Mouse (Mus musculus) limb, embryonic 14.5 days (tissue): ENCODE results near the gene Adamts8. TPM values are rescaled to one million over a fixed set of nuclear protein-coding genes. Genes with fewer than 3 reads are reported as not detected.
A peak's percentile ranks its signal among the peaks of the same experiment; 100 is the strongest.

ENCODE experiments used
- ATAC-seq: fragments of 200-750 bp; cut with Nextera tagmentation; 2 replicates; pipeline ENCODE4 v1.8.0; 2017; ENCODE audit warnings: low read depth, moderate number of reproducible peaks, moderate TSS enrichment; ENCODE audit not compliant: low FRiP score
- DNase-seq: peaks from one replicate; pipeline ENCODE4 v3.0.0-alpha.2; 2015; ENCODE audit warnings: low spot score
- H3K27ac ChIP-seq: fragments of 300-500 bp; sonication (generic); replicated peaks from 2 replicates; pipeline ENCODE4 v1.5.1; 2014; ENCODE audit warnings: low read depth, mild to moderate bottlenecking, low read length, moderate library complexity, mixed read lengths
- H3K27me3 ChIP-seq: fragments of 300-500 bp; sonication (generic); 2 replicates; pipeline ENCODE4 v1.6.1; 2014; ENCODE audit warnings: low read length, mixed read lengths; ENCODE audit not compliant: control insufficient read depth, insufficient read depth
- H3K36me3 ChIP-seq: fragments of 300-500 bp; sonication (generic); 2 replicates; pipeline ENCODE4 v1.6.1; 2014; ENCODE audit warnings: mild to moderate bottlenecking, low read length, moderate library complexity, mixed read lengths; ENCODE audit not compliant: control insufficient read depth, insufficient read depth
- H3K4me1 ChIP-seq: fragments of 300-500 bp; sonication (generic); 2 replicates; pipeline ENCODE4 v1.6.1; 2014; ENCODE audit warnings: antibody characterized with exemption, low read length, mixed read lengths; ENCODE audit not compliant: control insufficient read depth, insufficient read depth
- H3K4me2 ChIP-seq: fragments of 300-500 bp; sonication (generic); replicated peaks from 2 replicates; pipeline ENCODE4 v1.6.1; 2014; ENCODE audit warnings: low read depth, mild to moderate bottlenecking, low read length, moderate library complexity; ENCODE audit not compliant: severe bottlenecking
- H3K4me3 ChIP-seq: fragments of 300-500 bp; sonication (generic); replicated peaks from 2 replicates; pipeline ENCODE4 v1.5.1; 2014; ENCODE audit warnings: low read length
- H3K9ac ChIP-seq: fragments of 300-500 bp; sonication (generic); 2 replicates; pipeline ENCODE4 v1.6.1; 2014; ENCODE audit warnings: mild to moderate bottlenecking, low read depth, low read length, moderate library complexity; ENCODE audit not compliant: severe bottlenecking
- H3K9me3 ChIP-seq: fragments of 300-500 bp; sonication (generic); 2 replicates; pipeline ENCODE4 v1.6.1; 2016; ENCODE audit warnings: low read length; ENCODE audit not compliant: control insufficient read depth
- POLR2A ChIP-seq: fragments of 200-500 bp; IDR thresholded peaks from 2 replicates; pipeline ENCODE4 v1.8.0; 2012; ENCODE audit warnings: inconsistent platforms, mild to moderate bottlenecking, moderate library complexity, borderline replicate concordance; ENCODE audit not compliant: insufficient read depth, insufficient read length; ENCODE audit errors: extremely low read depth
- WGBS: fragments of 180-500 bp; shearing (Covaris S2); extraction: QIAGEN DNeasy Blood & Tissue Kit; methylation state at CpG from one replicate; pipeline ENCODE4 v1.1.7; 2014; 5-methylcytosine and 5-hydroxymethylcytosine counted together
- polyA plus RNA-seq, 2 experiments: library from polyadenylated mRNA; depleted of rRNA in 1 of 2; stranded (reverse) in 1 of 2; unstranded in 1 of 2; fragments of >200 nt; fragmentation: Nextera tagmentation in 1 of 2; extraction: Ambion mirVana in 1 of 2; gene quantifications; 2 replicates each; pipeline versions ENCODE4 v1.2.1 to v1.2.3; 2012 to 2014

Gene Adamts8
- polyA plus RNA-seq, 2 experiments: 4.2 to 5.0 TPM

DNA sequence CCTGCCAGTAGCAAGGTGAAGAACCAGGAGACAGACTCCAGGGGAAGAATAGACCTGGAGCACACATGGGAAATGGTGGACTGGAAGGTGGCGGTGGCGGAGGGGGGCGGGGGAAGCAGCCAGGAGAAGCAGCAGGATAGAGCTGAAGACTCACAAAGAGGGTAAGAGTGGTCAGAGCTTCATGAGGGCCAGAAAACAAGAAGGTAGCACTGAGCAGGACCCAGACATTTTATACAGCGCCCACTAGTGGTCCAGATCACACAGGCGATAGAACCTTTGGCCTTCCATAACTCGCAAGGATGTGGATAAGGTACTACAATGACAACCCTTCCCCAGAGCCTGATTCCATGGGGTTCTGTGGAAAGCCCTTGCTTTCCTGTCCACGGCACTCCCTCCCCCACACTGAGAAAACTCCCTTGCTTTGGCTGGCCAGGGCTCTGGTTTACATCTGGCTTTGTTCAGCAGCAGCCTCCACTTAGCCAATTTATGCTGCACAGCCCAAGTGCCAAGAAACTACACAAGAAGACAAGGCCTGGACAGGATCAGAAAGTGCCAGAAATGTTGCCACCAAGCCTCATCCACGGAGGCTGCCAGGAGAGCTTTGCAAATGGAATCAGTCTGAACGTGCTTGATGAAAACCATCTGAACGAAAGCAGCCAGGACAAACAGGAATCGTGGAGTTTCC, 34.1 kb downstream of the Adamts8 start:
- Histone ChIP-seq H3K9ac (no peak overlapping the region; the same call in 1 of the 2 replicates), H3K36me3 (no peaks in the 10 kb centered on the region), H3K4me1 (peaks cover 16% of the 10 kb centered on the region), H3K27me3 (no peaks in the 10 kb centered on the region), H3K4me2 (no peak overlapping the region), H3K27ac (peak overlapping the region; percentile 45), H3K4me3 (no peak overlapping the region), H3K9me3 (no peaks in the 10 kb centered on the region)
- ATAC-seq (peak; percentile 90), DNase-seq (peak; percentile 81)
- no peak for TF ChIP-seq POLR2A
- WGBS: 40% methylated on average over 11 of the region's 11 CpGs

DNA sequence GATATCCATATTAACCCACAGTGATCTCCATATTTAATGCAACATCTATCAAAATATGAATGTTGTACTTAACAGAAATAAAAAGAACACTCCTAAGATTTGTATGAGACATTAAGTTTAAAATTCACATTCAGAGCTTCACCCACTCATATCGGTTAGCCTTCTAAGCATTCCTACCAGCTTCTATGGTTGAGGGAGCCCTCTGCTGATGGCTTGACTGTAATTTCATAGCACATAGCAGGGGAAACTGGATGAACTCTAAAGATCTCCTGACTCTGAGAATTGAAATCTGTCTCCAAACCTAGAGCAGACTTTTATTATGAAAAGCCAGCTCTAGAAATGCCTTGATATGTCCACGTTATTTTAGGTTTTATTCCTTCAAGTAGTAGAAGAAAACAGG, 38.1 kb downstream of the Adamts8 start:
- ATAC-seq (no peak), DNase-seq (no peak)
- H3K4me3 ChIP-seq: no peak overlapping the region
- H3K36me3 ChIP-seq: no peaks in the 10 kb centered on the region
- no peak overlapping the region for H3K9ac ChIP-seq
- H3K4me1 ChIP-seq: peaks cover 20% of the 10 kb centered on the region
- no peak for TF ChIP-seq POLR2A
- H3K27me3 ChIP-seq: no peaks in the 10 kb centered on the region
- WGBS: 68% methylated on average over 2 of the region's 2 CpGs
- H3K27ac ChIP-seq: no peak overlapping the region
- no peaks in the 10 kb centered on the region for H3K9me3 ChIP-seq
- no peak overlapping the region for H3K4me2 ChIP-seq

DNA sequence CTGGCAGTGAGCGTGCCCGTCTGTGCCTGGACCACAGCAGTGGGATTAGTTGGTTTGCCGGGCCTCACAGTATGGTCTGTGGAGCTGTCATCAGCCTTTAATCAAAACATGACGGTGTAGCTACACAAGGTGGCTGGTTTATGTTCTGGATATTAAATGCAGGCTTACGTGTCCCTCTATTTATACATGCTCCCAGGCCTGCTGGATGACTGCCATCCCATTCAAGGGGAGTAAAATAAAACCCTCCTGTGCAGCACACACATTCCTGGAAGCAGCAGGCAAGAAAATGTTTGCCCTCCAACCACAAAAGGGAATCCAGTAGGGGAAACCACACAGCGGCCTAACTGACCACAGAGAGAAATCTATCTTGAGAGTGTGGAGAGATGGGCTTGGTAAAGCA, 43.4 kb downstream of the Adamts8 start:
- Histone ChIP-seq H3K4me1 (peaks cover 12% of the 10 kb centered on the region), H3K27me3 (no peaks in the 10 kb centered on the region), H3K36me3 (no peaks in the 10 kb centered on the region), H3K9ac (no peak overlapping the region), H3K4me3 (no peak overlapping the region), H3K9me3 (no peaks in the 10 kb centered on the region), H3K27ac (no peak overlapping the region; the same call in 1 of the 2 replicates), H3K4me2 (no peak overlapping the region)
- TF ChIP-seq POLR2A: no peak
- peak; percentile 81 for ATAC-seq
- 18% methylated on average over 6 of the region's 6 CpGs for WGBS
- peak; percentile 65 for DNase-seq

DNA sequence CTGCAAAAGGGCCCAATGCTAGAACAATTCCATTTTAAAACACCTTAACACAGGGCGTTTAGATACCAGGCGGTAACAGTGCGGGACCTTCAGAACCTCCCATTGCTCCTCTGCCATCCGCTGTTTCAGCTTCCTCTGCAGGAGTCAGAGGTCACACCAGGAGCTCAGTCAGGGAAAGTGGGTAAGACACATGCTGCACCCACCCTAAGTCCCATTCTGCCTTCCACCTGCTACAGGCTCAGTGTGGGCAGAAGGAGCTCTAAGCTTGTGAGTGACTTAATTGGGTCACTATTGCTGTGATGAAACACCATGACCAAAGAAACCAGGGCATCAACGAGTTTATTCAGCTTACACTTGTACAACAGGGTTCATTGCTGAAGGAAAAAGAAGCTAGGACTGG, 50.7 kb downstream of the Adamts8 start:
- ATAC-seq (no peak), DNase-seq (no peak)
- no peaks in the 10 kb centered on the region for H3K4me1 ChIP-seq
- 81% methylated on average over 5 of the region's 5 CpGs for WGBS
- no peak overlapping the region for H3K4me3 ChIP-seq
- no peak overlapping the region for H3K27ac ChIP-seq
- no peaks in the 10 kb centered on the region for H3K9me3 ChIP-seq
- no peaks in the 10 kb centered on the region for H3K36me3 ChIP-seq
- H3K9ac ChIP-seq: no peak overlapping the region
- H3K27me3 ChIP-seq: no peaks in the 10 kb centered on the region
- no peak for TF ChIP-seq POLR2A
- H3K4me2 ChIP-seq: no peak overlapping the region

DNA sequence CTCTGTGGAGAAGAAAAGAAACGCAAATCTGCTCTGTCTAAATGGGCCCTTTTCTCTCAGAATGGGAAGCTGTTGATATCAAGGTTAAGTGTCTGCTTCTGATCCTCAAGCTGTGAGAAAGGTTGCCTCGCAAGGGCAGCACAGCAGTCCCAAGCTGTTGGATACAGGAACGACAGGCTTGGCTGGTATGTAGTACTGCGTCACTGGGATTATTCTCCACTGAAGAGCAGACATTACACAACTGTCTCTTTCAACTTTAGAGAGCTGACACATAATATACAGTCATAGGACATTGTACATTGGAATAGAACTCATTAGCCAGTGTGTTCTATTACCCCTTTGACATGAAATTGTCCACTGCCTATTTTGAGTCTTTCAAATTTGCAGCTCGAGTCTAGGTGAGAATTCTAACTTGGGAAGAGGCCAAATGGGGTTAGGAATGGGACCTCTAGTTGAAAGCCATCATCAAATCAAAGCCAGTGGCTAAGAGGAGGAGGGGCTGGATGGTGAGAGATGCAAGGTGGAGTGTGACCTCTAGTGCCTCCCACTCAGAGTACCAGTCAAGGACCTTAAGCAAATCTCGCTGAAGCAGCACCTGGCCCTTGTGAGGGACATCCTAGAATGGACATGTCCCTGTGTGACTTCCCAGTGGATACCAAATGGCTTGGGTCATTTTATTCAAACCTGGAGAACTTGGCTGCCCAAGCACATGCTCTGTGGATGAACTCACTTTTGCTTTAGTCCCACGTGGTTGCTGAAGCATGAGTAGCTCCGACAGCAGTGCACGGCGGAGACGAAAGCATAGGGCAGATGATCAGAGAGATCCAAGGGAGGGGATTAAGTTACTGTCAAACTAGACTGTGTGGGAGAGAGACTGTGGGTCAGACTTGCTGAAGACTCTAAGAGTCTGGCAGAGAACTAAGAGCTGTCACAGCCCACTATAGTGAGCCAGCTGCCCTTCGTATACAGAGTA, 54.5 kb downstream of the Adamts8 start:
- Histone ChIP-seq H3K27me3 (no peaks in the 10 kb centered on the region), H3K9me3 (no peaks in the 10 kb centered on the region), H3K9ac (no peak overlapping the region), H3K27ac (no peak overlapping the region), H3K4me1 (no peaks in the 10 kb centered on the region), H3K36me3 (no peaks in the 10 kb centered on the region), H3K4me3 (no peak overlapping the region), H3K4me2 (no peak overlapping the region)
- no peak for ATAC-seq
- 73% methylated on average over 12 of the region's 12 CpGs for WGBS
- DNase-seq: no peak
- no peak for TF ChIP-seq POLR2A
